Mouse (Mus musculus) heart, adult 2 months (tissue): ENCODE data around the gene Aen.

ENCODE experiments used
- CTCF ChIP-seq: fragments of 200-600 bp; IDR thresholded peaks from 2 replicates; pipeline ENCODE4 v1.8.1; 2022; ENCODE audit warnings: antibody characterized with exemption, mild to moderate bottlenecking, moderate library complexity
- EP300 ChIP-seq: fragments of 200-500 bp; IDR thresholded peaks from 2 replicates; pipeline ENCODE4 v1.6.1; 2011; ENCODE audit warnings: low read depth, low read length, control low read depth; ENCODE audit not compliant: insufficient read depth
- POLR2A ChIP-seq: fragments of 200-500 bp; IDR thresholded peaks from 2 replicates; pipeline ENCODE4 v1.6.1; 2011; ENCODE audit warnings: mild to moderate bottlenecking, low read depth, low read length, control low read depth; ENCODE audit not compliant: insufficient read depth

GRCm38 (mm10) chr7:78864446-78864802, 31.2 kb upstream of the Aen start:
- TF ChIP-seq CTCF: no peak
- no peak for TF ChIP-seq EP300
- TF ChIP-seq POLR2A: no peak
